Mouse (Mus musculus) adrenal gland, postnatal 36 days (tissue): ENCODE data around the gene Hrh1. TPM values are rescaled to one million over a fixed set of nuclear protein-coding genes. Genes with fewer than 3 reads are reported as not detected.
A peak's percentile ranks its signal among the peaks of the same experiment; 100 is the strongest.
"Not testable (repeated sequence)": the region's sequence is repeated elsewhere in the genome, so short reads cannot be mapped to it uniquely, and the experiment has no call there.

Experiments used
- DNase-seq, 2 experiments: peaks; one replicate each; pipeline ENCODE4 v3.0.0; 2021; ENCODE audit warnings: mixed read lengths in 1 of 2
- total RNA-seq, 2 experiments: library from RNA; stranded (reverse); gene quantifications; 2 replicates each; pipeline ENCODE4 v1.2.3; 2021

The Hrh1 gene
- total RNA-seq, 2 experiments from 2014 or later, result 0.56 to 1.9 TPM

DNA sequence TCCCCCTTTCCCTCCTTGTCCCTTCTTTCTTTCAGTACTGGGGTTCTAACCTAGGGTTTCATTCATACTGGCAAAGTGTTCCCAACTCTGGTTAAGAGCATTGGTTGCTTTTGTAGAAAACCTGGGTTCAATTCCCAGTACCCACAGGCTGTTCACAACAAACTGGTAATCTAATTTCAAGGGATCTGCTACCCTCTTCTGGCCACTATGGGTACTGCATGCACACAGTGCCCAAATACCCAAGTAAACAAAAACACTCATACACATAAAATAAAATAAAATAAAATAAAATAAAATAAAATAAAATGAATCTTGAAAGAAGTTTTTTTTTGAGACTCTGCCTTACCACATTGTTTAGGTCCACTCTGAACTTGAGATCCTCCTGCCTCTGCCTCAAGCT, 63.8 kb downstream of the Hrh1 start:
- DNase-seq, result no peak

GRCm38 (mm10) chr6:114462747-114463146, 65.0 kb downstream of the Hrh1 start:
- peak; percentile 17 to 35 for DNase-seq

DNA sequence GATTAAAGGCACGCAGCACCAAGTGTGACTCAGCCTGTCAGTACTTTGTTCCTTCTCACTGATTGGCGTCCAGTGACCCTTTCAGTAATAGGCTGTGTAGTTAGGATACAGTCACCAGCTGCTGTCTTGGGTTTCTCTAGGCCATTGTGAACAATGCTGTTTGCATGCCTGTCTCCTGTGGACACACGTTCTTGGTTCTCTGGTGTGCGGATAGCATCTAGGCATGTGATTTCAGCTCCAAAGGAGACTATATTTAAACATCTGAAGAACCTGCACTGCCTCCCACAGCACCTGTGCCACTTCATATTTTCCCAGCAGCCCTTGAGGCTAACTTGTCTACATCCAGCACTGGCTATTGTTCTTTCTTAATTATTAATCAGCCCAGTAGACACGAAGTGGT, 75.8 kb downstream of the Hrh1 start:
- no peak for DNase-seq

- no peak for DNase-seq
Measured at GRCm38 (mm10) chr6:114474059-114474458, 76.3 kb downstream of the Hrh1 start.

- no peak for DNase-seq
Measured at GRCm38 (mm10) chr6:114474911-114475310, 77.2 kb downstream of the Hrh1 start.

DNA sequence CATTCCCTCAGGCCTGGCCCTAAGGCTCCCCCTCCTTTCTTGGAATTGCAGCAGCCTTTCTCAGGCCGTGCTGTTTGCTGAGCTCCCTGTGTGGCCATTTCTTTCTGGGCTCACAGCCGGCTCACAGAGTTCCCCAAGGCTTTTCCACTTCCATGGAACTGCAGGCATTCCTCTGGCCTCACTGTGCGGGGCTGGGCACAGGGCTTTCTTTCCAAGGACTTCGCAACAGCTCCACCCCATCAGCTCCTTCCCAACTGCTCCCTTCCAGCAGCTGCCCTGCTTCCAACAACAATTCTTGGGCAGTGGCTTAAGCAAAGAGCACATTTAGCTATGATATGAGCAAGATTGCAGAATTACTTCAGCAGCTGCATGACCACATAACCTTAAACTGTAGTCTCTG, 81.0 kb downstream of the Hrh1 start:
- DNase-seq, result peak; percentile 1 to 46

DNA sequence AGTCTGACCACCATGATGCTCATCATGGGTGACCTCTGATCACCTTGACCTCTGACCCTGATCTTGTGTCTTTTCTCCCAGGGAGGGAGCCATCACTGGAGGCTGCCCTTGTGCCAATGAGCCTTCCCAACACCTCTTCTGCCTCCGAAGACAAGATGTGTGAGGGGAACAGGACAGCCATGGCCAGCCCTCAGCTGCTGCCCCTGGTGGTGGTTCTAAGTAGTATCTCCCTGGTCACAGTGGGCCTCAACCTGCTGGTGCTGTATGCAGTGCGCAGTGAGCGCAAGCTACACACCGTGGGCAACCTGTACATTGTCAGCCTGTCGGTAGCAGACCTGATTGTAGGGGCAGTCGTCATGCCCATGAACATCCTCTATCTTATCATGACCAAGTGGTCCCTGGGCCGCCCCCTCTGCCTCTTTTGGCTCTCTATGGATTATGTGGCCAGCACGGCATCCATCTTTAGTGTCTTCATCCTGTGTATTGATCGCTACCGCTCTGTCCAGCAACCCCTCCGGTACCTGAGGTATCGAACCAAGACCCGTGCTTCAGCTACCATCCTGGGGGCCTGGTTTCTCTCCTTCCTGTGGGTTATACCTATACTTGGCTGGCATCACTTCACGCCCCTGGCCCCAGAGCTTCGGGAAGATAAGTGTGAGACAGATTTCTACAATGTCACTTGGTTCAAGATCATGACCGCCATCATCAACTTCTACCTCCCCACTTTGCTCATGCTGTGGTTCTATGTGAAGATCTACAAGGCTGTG, 82.1 kb downstream of the Hrh1 start:
- DNase-seq, result no peak

DNA sequence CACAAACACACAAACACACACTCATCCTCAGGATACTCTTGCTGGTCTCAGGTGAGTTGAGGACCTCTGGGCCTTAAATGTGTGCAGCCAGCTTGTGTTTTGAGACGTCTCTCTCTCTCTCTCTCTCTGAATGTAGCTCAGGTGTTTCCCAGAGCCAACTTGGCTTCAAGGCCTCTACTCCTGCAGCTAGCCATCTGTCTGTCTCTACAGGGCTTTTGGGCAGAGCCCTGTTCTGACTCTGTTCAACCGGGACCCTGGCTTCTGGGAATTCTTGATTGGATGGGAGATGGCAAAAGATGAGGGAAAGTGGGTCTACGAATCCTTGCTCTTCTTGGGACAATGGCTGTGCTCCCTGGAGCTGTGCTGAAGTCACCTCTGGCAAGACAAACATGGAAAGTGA, 91.6 kb downstream of the Hrh1 start:
- DNase-seq, result no peak

- not testable (repeated sequence) for DNase-seq
Measured at GRCm38 (mm10) chr6:114492588-114492987, 94.9 kb downstream of the Hrh1 start.

- DNase-seq, result peak; percentile 27 to 40
Measured at GRCm38 (mm10) chr6:114494987-114495386, 97.3 kb downstream of the Hrh1 start.

DNA sequence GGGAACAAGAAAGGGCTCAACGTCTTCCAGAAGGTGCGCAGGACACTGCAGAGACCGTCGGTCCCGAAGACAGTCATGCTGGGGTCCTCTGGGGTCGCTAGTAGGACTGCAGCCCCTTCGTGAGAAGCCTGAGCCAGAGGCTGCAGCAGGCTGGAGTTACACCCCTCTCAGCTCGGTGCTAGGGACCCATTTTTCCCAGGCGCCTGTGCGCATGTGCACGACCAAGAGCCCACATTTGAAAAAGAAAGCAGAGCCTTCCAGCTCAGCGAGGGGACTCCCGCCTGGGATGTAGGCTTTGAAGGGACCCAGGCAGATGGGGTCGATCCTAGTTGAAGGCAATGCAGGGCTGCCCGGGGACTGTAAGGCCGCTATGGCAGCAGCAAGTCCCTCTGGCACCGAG, 116.3 kb downstream of the Hrh1 start:
- peak in 1 of 2 experiments; percentile 7 for DNase-seq

DNA sequence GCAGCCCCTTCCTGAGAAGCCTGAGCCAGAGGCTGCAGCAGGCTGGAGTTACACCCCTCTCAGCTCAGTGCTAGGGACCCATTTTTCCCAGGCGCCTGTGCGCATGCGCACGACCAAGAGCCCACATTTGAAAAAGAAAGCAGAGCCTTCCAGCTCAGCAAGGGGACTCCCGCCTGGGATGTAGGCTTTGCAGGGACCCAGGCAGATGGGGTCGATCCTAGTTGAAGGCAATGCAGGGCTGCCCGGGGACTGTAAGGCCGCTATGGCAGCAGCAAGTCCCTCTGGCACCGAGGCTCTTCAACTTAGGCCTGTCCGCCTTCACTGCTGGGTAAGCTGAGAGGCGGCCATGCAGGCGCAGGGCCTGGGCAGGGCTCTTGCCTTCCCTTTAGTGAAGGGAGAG, 131.0 kb downstream of the Hrh1 start:
- not testable (repeated sequence) for DNase-seq

Other genes with a start within 250 kb of the Hrh1 start
- not detected for gene Slc6a1, start 115.3 kb upstream of the Hrh1 start, total RNA-seq
- 10 to 100 TPM; 28.4 to 31.7 TPM for gene Atg7, start 245.2 kb downstream of the Hrh1 start, total RNA-seq